Mouse (Mus musculus) limb, embryonic 12.5 days (tissue): ENCODE measurements at regions not wholly inside any gene's neighbourhood (a gene's known extent, or its start where the extent isn't known, plus 50 kb on each side); places are given as distances from the start of the nearest gene placed in this dataset.
A peak's percentile ranks its signal among the peaks of the same experiment; 100 is the strongest.

ENCODE experiments used
- ATAC-seq: fragments of 200-750 bp; cut with Nextera tagmentation; 2 replicates; pipeline ENCODE4 v1.8.0; 2017; ENCODE audit warnings: low read depth, moderate TSS enrichment; ENCODE audit not compliant: insufficient number of reproducible peaks, insufficient read depth, low FRiP score, low TSS enrichment
- H3K27ac ChIP-seq: fragments of 300-500 bp; sonication (generic); 2 replicates; pipeline ENCODE4 v1.5.1; 2016; ENCODE audit warnings: mild to moderate bottlenecking, moderate library complexity
- H3K27me3 ChIP-seq: fragments of 300-500 bp; sonication (generic); 2 replicates; pipeline ENCODE4 v1.6.1; 2016; ENCODE audit warnings: mild to moderate bottlenecking, moderate library complexity
- H3K36me3 ChIP-seq: fragments of 300-500 bp; sonication (generic); 2 replicates; pipeline ENCODE4 v1.6.1; 2016; ENCODE audit warnings: mild to moderate bottlenecking, moderate library complexity
- H3K4me1 ChIP-seq: fragments of 300-500 bp; sonication (generic); replicated peaks from 2 replicates; pipeline ENCODE4 v1.6.1; 2016
- H3K4me2 ChIP-seq: fragments of 300-500 bp; sonication (generic); 2 replicates; pipeline ENCODE4 v1.6.1; 2016; ENCODE audit warnings: mild to moderate bottlenecking, moderate library complexity
- H3K4me3 ChIP-seq: fragments of 300-500 bp; sonication (generic); replicated peaks from 2 replicates; pipeline ENCODE4 v1.5.1; 2016; ENCODE audit warnings: mild to moderate bottlenecking
- H3K9ac ChIP-seq: fragments of 300-500 bp; sonication (generic); replicated peaks from 2 replicates; pipeline ENCODE4 v1.6.1; 2016; ENCODE audit warnings: mild to moderate bottlenecking, moderate library complexity
- H3K9me3 ChIP-seq: fragments of 300-500 bp; sonication (generic); 2 replicates; pipeline ENCODE4 v1.6.1; 2016; ENCODE audit warnings: mild to moderate bottlenecking, moderate library complexity
- WGBS: fragments of 180-500 bp; shearing (Covaris S2); methylation state at CpG from one replicate; pipeline ENCODE4 v1.1.7; 2016; 5-methylcytosine and 5-hydroxymethylcytosine counted together

GRCm38 (mm10) chr17:64382894-64383293 lies 51.2 kb upstream of the Pja2 start:
- Histone ChIP-seq H3K4me1 (no peaks in the 10 kb centered on the region), H3K9me3 (no peaks in the 10 kb centered on the region), H3K27me3 (no peaks in the 10 kb centered on the region), H3K36me3 (no peaks in the 10 kb centered on the region), H3K9ac (no peak overlapping the region), H3K4me2 (no peak overlapping the region), H3K4me3 (no peak overlapping the region), H3K27ac (no peak overlapping the region)
- ATAC-seq, result no peak
- WGBS, result 73% methylated on average over 6 of the region's 6 CpGs

DNA sequence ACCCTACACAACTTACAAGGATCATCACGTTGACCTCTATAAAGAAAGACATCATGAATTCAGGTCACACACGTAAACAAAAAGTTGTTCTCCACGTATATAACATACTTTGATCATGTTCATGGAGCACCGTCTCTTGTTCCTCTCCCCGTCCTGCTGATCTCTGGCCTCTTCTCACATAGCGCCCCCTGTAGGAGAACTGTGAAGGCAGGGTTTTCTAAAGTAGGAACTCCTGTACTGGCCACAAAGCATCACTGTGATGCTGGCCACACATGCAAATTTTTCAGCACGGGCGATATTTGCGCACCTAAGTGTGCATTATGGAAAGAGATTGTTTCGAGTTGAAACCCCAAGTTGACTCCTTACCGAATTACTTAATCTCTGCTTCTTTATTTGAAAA lies 51.9 kb upstream of the Pja2 start:
- no peaks in the 10 kb centered on the region for H3K27me3 ChIP-seq
- no peak overlapping the region for H3K9ac ChIP-seq
- no peak for ATAC-seq
- H3K4me3 ChIP-seq, result no peak overlapping the region
- no peaks in the 10 kb centered on the region for H3K4me1 ChIP-seq
- no peak overlapping the region for H3K4me2 ChIP-seq
- WGBS, result 86% methylated on average over 11 of the region's 11 CpGs
- H3K27ac ChIP-seq, result no peak overlapping the region
- no peaks in the 10 kb centered on the region for H3K36me3 ChIP-seq
- no peaks in the 10 kb centered on the region for H3K9me3 ChIP-seq

DNA sequence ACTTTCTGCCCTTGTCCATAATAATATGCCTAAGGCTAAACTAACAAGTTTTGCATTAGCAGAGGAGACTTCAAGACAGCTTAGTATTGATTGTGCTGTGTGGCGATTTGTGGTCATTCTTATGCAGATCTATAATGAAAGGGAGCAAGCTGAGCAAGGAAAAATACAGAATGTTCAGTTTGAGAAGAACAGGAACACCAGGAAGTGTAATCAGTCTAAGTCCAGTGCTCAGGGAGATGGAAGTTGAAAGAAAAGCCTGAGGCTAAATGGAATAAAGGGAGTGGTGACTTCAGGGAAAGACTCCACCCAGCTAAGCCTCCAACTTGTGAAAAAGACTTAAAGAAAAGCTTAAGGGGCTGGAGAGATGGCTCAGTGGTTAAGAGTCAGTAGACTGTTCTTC lies 58.6 kb upstream of the Pja2 start:
- 83% methylated on average over 1 of the region's 1 CpGs for WGBS

GRCm38 (mm10) chr17:64397254-64397897 lies 65.7 kb upstream of the Pja2 start:
- Histone ChIP-seq H3K9me3 (no peaks in the 10 kb centered on the region), H3K9ac (no peak overlapping the region), H3K36me3 (no peaks in the 10 kb centered on the region), H3K4me3 (0 out of 2 replicates have a peak overlapping the region, but pooled peaks have one; percentile 4), H3K4me1 (peaks cover 5% of the 10 kb centered on the region; the same call in 1 of the 2 replicates), H3K27ac (no peak overlapping the region), H3K4me2 (peak overlapping the region; percentile 32), H3K27me3 (no peaks in the 10 kb centered on the region)
- no peak for ATAC-seq
- WGBS, result 33% methylated on average over 12 of the region's 12 CpGs

More for the DNA sequence above, 58.6 kb upstream of the Pja2 start:
- H3K4me1 ChIP-seq, result no peaks in the 10 kb centered on the region
- no peak overlapping the region for H3K4me2 ChIP-seq
- no peak overlapping the region for H3K4me3 ChIP-seq
- no peak for ATAC-seq
- no peak overlapping the region for H3K9ac ChIP-seq
- no peaks in the 10 kb centered on the region for H3K27me3 ChIP-seq
- H3K27ac ChIP-seq, result no peak overlapping the region
- H3K9me3 ChIP-seq, result 0 out of 2 replicates have a peak, but pooled peaks cover 4% of the 10 kb centered on the region
- no peaks in the 10 kb centered on the region for H3K36me3 ChIP-seq

DNA sequence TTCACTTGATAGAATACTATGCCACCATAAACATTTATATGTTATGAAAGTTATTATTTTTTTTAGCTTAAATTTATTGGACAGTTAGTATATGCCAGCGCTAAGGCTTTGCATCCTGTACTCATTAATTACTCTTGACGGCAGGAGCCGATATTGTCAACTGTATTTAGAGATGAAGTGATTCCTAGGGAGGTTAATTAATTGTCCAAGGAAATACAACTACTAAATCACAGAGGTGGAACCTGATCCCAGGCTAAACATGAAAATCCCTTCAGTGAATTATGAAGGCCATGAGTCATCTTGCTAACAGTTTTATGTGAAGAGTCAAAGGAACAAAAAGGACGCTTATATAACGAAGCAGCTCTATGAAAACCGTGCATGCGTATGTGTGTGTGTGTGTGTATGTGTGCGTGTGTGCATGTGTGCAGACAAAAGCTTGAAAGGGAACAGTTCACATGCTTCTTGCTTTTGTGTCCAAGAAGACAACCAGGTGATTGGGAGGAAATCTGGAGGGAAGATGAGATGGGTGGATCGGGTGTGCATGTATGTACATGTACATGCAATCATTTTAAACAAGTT lies 66.5 kb upstream of the Pja2 start:
- Histone ChIP-seq H3K4me2 (no peak overlapping the region), H3K4me1 (peaks cover 5% of the 10 kb centered on the region; the same call in 1 of the 2 replicates), H3K36me3 (no peaks in the 10 kb centered on the region), H3K9ac (no peak overlapping the region), H3K4me3 (no peak overlapping the region), H3K27me3 (no peaks in the 10 kb centered on the region), H3K27ac (no peak overlapping the region), H3K9me3 (peaks cover 2% of the 10 kb centered on the region; the same call in 1 of the 2 replicates)
- ATAC-seq, result no peak
- 54% methylated on average over 9 of the region's 9 CpGs for WGBS

GRCm38 (mm10) chr17:64398708-64399107 lies 67.0 kb upstream of the Pja2 start:
- H3K36me3 ChIP-seq, result no peaks in the 10 kb centered on the region
- no peak overlapping the region for H3K27ac ChIP-seq
- H3K9me3 ChIP-seq, result peaks cover 6% of the 10 kb centered on the region; the same call in 1 of the 2 replicates
- no peak overlapping the region for H3K4me2 ChIP-seq
- H3K27me3 ChIP-seq, result no peaks in the 10 kb centered on the region
- no peak overlapping the region for H3K4me3 ChIP-seq
- H3K4me1 ChIP-seq, result peaks cover 5% of the 10 kb centered on the region; the same call in 1 of the 2 replicates
- no peak for ATAC-seq
- 49% methylated on average over 3 of the region's 3 CpGs for WGBS
- H3K9ac ChIP-seq, result no peak overlapping the region

DNA sequence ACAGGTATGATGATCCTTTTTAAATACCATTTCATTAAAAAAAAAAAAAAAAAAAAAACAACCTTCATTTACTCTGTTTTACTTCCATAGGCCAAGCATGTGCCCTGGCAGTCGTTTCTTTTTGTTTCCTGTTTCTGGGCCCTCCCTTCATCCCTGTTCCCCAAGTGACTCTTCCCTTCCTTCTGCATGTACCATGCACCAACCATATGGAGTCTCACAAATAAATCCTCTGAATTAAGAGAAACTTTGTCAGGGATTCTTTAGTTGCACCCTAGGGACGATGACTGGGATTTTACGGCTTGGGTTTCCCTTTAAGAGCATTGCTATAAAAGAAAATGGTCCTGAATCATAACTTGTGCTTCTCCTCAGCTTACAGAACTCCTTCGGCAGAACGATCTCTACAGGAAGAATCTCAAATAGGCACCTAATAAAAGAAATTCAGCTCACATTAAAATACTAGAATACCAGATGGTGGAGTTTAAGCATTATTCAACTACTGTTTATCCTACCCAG lies 75.1 kb upstream of the Pja2 start:
- H3K9me3 ChIP-seq, result peaks cover 6% of the 10 kb centered on the region; the same call in 1 of the 2 replicates
- peak; percentile 45; the same call in 1 of the 2 replicates for ATAC-seq
- H3K4me2 ChIP-seq, result peak overlapping the region; percentile 41
- no peaks in the 10 kb centered on the region for H3K27me3 ChIP-seq
- H3K4me1 ChIP-seq, result peaks cover 22% of the 10 kb centered on the region
- no peaks in the 10 kb centered on the region for H3K36me3 ChIP-seq
- no peak overlapping the region for H3K4me3 ChIP-seq
- H3K9ac ChIP-seq, result no peak overlapping the region
- H3K27ac ChIP-seq, result no peak overlapping the region; the same call in 1 of the 2 replicates
- WGBS, result 20% methylated on average over 5 of the region's 5 CpGs

- Histone ChIP-seq H3K9me3 (peaks cover 6% of the 10 kb centered on the region; the same call in 1 of the 2 replicates), H3K36me3 (no peaks in the 10 kb centered on the region), H3K4me2 (peak overlapping the region; percentile 41), H3K4me1 (peaks cover 22% of the 10 kb centered on the region), H3K4me3 (no peak overlapping the region), H3K9ac (no peak overlapping the region), H3K27me3 (no peaks in the 10 kb centered on the region), H3K27ac (peak overlapping the region; percentile 60; the same call in 1 of the 2 replicates)
- 18% methylated on average over 13 of the region's 13 CpGs for WGBS
- peak; percentile 18; the same call in 1 of the 2 replicates for ATAC-seq
Observed at GRCm38 (mm10) chr17:64407255-64408011, 75.7 kb upstream of the Pja2 start.

DNA sequence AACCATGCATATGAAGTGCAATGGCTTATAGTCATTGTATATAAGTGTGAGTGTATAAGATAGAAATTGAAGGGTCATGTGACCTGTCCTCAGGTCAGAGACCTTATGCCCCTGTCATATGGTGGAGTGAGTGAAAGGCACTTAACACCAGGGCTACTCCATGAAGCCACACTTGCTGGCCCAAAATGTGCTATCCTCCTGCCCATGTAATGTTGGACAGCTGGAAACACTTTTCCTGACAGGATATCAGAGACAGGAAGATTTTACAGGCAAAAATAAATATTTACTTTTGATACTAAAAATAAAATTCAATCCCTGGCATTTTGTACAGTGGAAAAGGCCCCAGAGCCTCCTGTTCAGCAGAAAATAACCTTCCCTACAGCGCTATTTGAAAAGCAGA lies 94.1 kb upstream of the Pja2 start:
- 80% methylated on average over 1 of the region's 1 CpGs for WGBS
- no peak for ATAC-seq
- no peak overlapping the region for H3K9ac ChIP-seq
- H3K27ac ChIP-seq, result no peak overlapping the region
- H3K4me2 ChIP-seq, result no peak overlapping the region
- peaks cover 2% of the 10 kb centered on the region for H3K4me1 ChIP-seq
- no peak overlapping the region for H3K4me3 ChIP-seq
- no peaks in the 10 kb centered on the region for H3K36me3 ChIP-seq
- no peaks in the 10 kb centered on the region for H3K27me3 ChIP-seq
- no peaks in the 10 kb centered on the region for H3K9me3 ChIP-seq

DNA sequence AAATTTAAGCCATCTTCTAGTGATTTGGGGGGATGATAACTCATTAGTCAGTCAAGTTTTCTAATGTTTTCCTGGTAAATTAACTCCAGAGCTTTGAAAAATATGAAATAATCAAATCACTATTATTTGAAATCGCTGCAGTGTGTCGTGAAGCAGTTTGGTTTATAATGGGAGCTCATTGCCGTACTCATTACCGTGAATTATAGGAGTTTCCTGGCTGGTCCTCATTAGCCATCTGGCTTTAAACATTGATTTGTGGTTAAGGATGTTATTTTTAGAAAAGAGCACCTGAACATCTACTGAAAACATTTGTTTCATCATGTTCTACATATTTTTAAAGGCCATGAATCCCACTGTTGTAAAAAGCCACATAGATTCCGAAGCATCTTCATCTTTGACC lies 94.8 kb upstream of the Pja2 start:
- Histone ChIP-seq H3K9me3 (no peaks in the 10 kb centered on the region), H3K27ac (no peak overlapping the region), H3K9ac (no peak overlapping the region), H3K4me1 (peaks cover 2% of the 10 kb centered on the region), H3K27me3 (no peaks in the 10 kb centered on the region), H3K36me3 (no peaks in the 10 kb centered on the region), H3K4me2 (no peak overlapping the region), H3K4me3 (no peak overlapping the region)
- no peak for ATAC-seq
- WGBS, result 24% methylated on average over 5 of the region's 5 CpGs

DNA sequence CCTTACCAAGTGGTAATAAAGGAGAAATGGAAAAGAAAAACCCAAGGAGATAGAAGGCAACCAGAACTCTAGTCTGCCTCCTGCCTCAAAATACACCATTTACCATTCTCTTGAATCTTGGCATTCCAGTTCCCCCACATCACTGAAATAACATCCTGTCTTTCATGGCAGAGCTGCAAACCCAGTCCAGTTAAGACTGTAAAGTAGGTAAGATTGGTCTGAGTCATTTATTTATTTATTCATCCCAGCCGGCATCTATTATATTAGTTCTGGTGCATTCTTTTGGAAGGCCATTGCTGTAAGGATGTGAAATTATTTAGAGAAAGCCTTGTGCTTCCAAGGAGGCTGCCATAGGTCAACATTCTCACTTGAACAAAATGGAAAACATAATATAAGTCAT lies 107.9 kb upstream of the Pja2 start:
- Histone ChIP-seq H3K9me3 (no peaks in the 10 kb centered on the region), H3K4me1 (no peaks in the 10 kb centered on the region), H3K27me3 (no peaks in the 10 kb centered on the region), H3K36me3 (no peaks in the 10 kb centered on the region), H3K27ac (no peak overlapping the region), H3K4me3 (no peak overlapping the region), H3K9ac (no peak overlapping the region), H3K4me2 (no peak overlapping the region)
- no peak for ATAC-seq
- WGBS, result 92% methylated on average over 1 of the region's 1 CpGs
